Mouse (Mus musculus) hindbrain, embryonic 11.5 days (tissue): ENCODE measurements at regions not wholly inside any gene's neighbourhood (a gene's known extent, or its start where the extent isn't known, plus 50 kb on each side); places are given as distances from the start of the nearest gene placed in this dataset.
"Not testable (repeated sequence)": the region's sequence is repeated elsewhere in the genome, so short reads cannot be mapped to it uniquely, and the experiment has no call there.

Experiments used
- ATAC-seq: fragments of 200-750 bp; cut with Nextera tagmentation; 2 replicates; pipeline ENCODE4 v1.8.0; 2017; ENCODE audit warnings: mild to moderate bottlenecking, moderate TSS enrichment, moderate library complexity; ENCODE audit not compliant: low FRiP score
- DNase-seq: peaks from one replicate; pipeline ENCODE4 v3.0.0-alpha.2; 2015; ENCODE audit warnings: low spot score
- H3K27ac ChIP-seq: fragments of 300-500 bp; sonication (generic); 2 replicates; pipeline ENCODE4 v1.5.1; 2014; ENCODE audit warnings: mild to moderate bottlenecking, low read depth, low read length
- H3K27me3 ChIP-seq: fragments of 300-500 bp; sonication (generic); 2 replicates; pipeline ENCODE4 v1.6.1; 2014; ENCODE audit warnings: mild to moderate bottlenecking, low read length, moderate library complexity, mixed read lengths; ENCODE audit not compliant: control insufficient read depth, insufficient read depth
- H3K36me3 ChIP-seq: fragments of 300-500 bp; sonication (generic); 2 replicates; pipeline ENCODE4 v1.6.1; 2014; ENCODE audit warnings: mild to moderate bottlenecking, low read length, moderate library complexity, mixed read lengths; ENCODE audit not compliant: control insufficient read depth, insufficient read depth
- H3K4me1 ChIP-seq: fragments of 300-500 bp; sonication (generic); replicated peaks from 2 replicates; pipeline ENCODE4 v1.6.1; 2014; ENCODE audit warnings: low read length, mixed read lengths; ENCODE audit not compliant: control insufficient read depth, insufficient read depth
- H3K4me2 ChIP-seq: fragments of 300-500 bp; sonication (generic); replicated peaks from 2 replicates; pipeline ENCODE4 v1.6.1; 2014; ENCODE audit warnings: mild to moderate bottlenecking, low read depth, low read length
- H3K4me3 ChIP-seq: fragments of 300-500 bp; sonication (generic); 2 replicates; pipeline ENCODE4 v1.5.1; 2014; ENCODE audit warnings: low read depth, low read length
- H3K9ac ChIP-seq: fragments of 300-500 bp; sonication (generic); 2 replicates; pipeline ENCODE4 v1.6.1; 2014; ENCODE audit warnings: low read depth, low read length
- H3K9me3 ChIP-seq: fragments of 300-500 bp; sonication (generic); 2 replicates; pipeline ENCODE4 v1.6.1; 2016; ENCODE audit warnings: low read length; ENCODE audit not compliant: control insufficient read depth
- WGBS: fragments of 180-500 bp; shearing (Covaris S2); extraction: QIAGEN DNeasy Blood & Tissue Kit; methylation state at CpG from one replicate; pipeline ENCODE4 v1.1.7; 2014; 5-methylcytosine and 5-hydroxymethylcytosine counted together

DNA sequence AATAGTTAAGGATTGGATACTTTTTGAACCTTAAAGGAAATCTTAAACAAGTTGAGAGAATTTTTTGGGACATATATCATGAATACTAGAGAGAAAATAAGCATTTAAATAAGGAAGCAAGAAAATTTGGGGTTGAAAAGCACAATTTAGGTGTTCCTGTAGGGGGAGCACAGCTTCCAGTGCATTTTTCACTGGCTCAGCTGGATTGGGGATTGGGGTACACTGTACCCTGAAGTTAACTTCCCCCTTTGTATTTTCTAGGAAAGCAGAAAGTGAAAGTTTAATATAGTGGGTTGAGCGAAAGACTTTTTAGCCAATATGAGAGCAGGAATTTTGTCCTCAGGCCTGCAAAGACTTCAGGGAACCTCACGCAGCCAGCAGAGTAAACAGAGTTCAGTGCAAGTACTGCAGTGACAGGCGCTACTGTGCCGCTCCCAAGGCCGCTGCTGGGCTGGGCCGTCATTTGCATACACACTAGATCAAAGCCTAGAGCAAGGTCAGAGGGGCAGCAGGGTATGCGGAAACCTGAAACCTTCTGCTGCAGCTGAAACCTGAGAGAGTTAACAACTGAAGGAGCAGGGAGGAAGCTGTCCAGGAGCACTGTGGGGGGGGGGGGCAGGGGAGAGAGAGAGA, 1111.4 kb downstream of the H2al1n start:
- Histone ChIP-seq H3K4me1 (no peaks in the 10 kb centered on the region), H3K36me3 (no peaks in the 10 kb centered on the region), H3K9ac (no peak overlapping the region), H3K4me2 (no peak overlapping the region), H3K27ac (no peak overlapping the region), H3K4me3 (no peak overlapping the region), H3K9me3 (no peaks in the 10 kb centered on the region), H3K27me3 (no peaks in the 10 kb centered on the region)
- WGBS: 3% methylated on average over 7 of the region's 7 CpGs
- ATAC-seq (peak; percentile 83), DNase-seq (peak; percentile 47)

GRCm38 (mm10) chrX:15322958-15323357, 1112.0 kb downstream of the H2al1n start:
- no peak for DNase-seq
- 39% methylated on average over 5 of the region's 5 CpGs for WGBS
- H3K27me3 ChIP-seq: no peaks in the 10 kb centered on the region
- H3K4me2 ChIP-seq: no peak overlapping the region
- ATAC-seq: 0 out of 2 replicates have a peak, but pooled peaks have one; percentile 25
- H3K9me3 ChIP-seq: no peaks in the 10 kb centered on the region
- H3K9ac ChIP-seq: no peak overlapping the region
- no peak overlapping the region for H3K27ac ChIP-seq
- no peaks in the 10 kb centered on the region for H3K4me1 ChIP-seq
- H3K4me3 ChIP-seq: no peak overlapping the region
- no peaks in the 10 kb centered on the region for H3K36me3 ChIP-seq

- not testable (repeated sequence) for H3K4me1 ChIP-seq, DNase-seq, H3K9ac ChIP-seq, H3K36me3 ChIP-seq, H3K4me3 ChIP-seq, H3K27me3 ChIP-seq, H3K27ac ChIP-seq, H3K9me3 ChIP-seq, H3K4me2 ChIP-seq
- WGBS: 73% methylated on average over 6 of the region's 6 CpGs
- ATAC-seq: peak; percentile 40; the same call in 1 of the 2 replicates
Observed at GRCm38 (mm10) chrX:15365135-15365534, 1154.2 kb downstream of the H2al1n start.
